Mouse (Mus musculus) embryonic fibroblast, embryonic 13.5 days (primary cell): ENCODE results near the gene Entpd8.

ENCODE experiments used
- CTCF ChIP-seq: IDR thresholded peaks from 2 replicates; pipeline ENCODE4 v1.5.1; 2011; ENCODE audit warnings: mild to moderate bottlenecking, control low read depth, low read length, moderate library complexity, borderline replicate concordance; ENCODE audit not compliant: insufficient read depth
- POLR2A ChIP-seq: IDR thresholded peaks from 2 replicates; pipeline ENCODE4 v1.6.1; 2011; ENCODE audit warnings: low read depth, mild to moderate bottlenecking, control low read depth, low read length, moderate library complexity

- no peak for TF ChIP-seq POLR2A
- TF ChIP-seq CTCF: no peak
Measured at GRCm38 (mm10) chr2:25094785-25095108, 14.6 kb downstream of the Entpd8 start.
